Mouse (Mus musculus) myocyte (in vitro differentiated cells): ENCODE data around the gene Pde4d. TPM values are rescaled to one million over a fixed set of nuclear protein-coding genes. Genes with fewer than 3 reads are reported as not detected.

Experiments used
- H3K27me3 ChIP-seq: one replicate; pipeline ENCODE4 v1.6.1; 2011; ENCODE audit not compliant: control insufficient read depth, insufficient read depth, insufficient read length
- H3K36me3 ChIP-seq: one replicate; pipeline ENCODE4 v1.6.1; 2011; ENCODE audit not compliant: control insufficient read depth, insufficient read depth
- H3K4me2 ChIP-seq: one replicate; pipeline ENCODE4 v1.6.1; 2011; ENCODE audit warnings: low read depth, control low read depth
- H3K4me3 ChIP-seq: one replicate; pipeline ENCODE4 v1.5.1; 2011; ENCODE audit warnings: mild to moderate bottlenecking, control low read depth, moderate library complexity
- H3K79me2 ChIP-seq: one replicate; pipeline ENCODE4 v1.6.1; 2011; ENCODE audit not compliant: control insufficient read depth, insufficient read depth
- H3ac ChIP-seq: one replicate; pipeline ENCODE4 v1.6.1; 2011; ENCODE audit not compliant: control insufficient read depth, insufficient read length
- CEBPB ChIP-seq: IDR thresholded peaks from 2 replicates; pipeline ENCODE4 v1.6.1; 2011; ENCODE audit warnings: mild to moderate bottlenecking, moderate library complexity; ENCODE audit not compliant: poor library complexity, insufficient read depth, severe bottlenecking
- E2F4 ChIP-seq: IDR thresholded peaks from one replicate; pipeline ENCODE4 v1.6.1; 2011; ENCODE audit warnings: mild to moderate bottlenecking, control low read depth, moderate library complexity; ENCODE audit not compliant: insufficient read depth
- MAX ChIP-seq: IDR thresholded peaks from one replicate; pipeline ENCODE4 v1.6.1; 2011; ENCODE audit warnings: low read depth, mild to moderate bottlenecking, control low read depth
- MYOD1 ChIP-seq, 3 experiments: IDR thresholded peaks; one replicate each; pipeline ENCODE4 v1.6.1; 2011; ENCODE audit warnings: control low read depth in 2 of 3, low read depth in 2 of 3, mild to moderate bottlenecking in 2 of 3, moderate library complexity in 1 of 3; ENCODE audit not compliant: insufficient read length in 2 of 3, control insufficient read depth in 1 of 3
- MYOG ChIP-seq, 3 experiments: IDR thresholded peaks; one replicate each; pipeline ENCODE4 v1.6.1; 2011; ENCODE audit warnings: control low read depth in 2 of 3, low read depth in 2 of 3, mild to moderate bottlenecking in 2 of 3; ENCODE audit not compliant: insufficient read length in 2 of 3, control insufficient read depth in 1 of 3, insufficient read depth in 1 of 3
- POLR2A ChIP-seq: IDR thresholded peaks from one replicate; pipeline ENCODE4 v1.6.1; 2011; ENCODE audit warnings: low read depth, mild to moderate bottlenecking, control low read depth, moderate library complexity; ENCODE audit not compliant: insufficient read length
- POLR2AphosphoS2 ChIP-seq: IDR thresholded peaks from one replicate; pipeline ENCODE4 v1.6.1; 2011; ENCODE audit warnings: low read depth, control low read depth; ENCODE audit not compliant: insufficient read length
- REST ChIP-seq: IDR thresholded peaks from one replicate; pipeline ENCODE4 v1.6.1; 2011; ENCODE audit warnings: mild to moderate bottlenecking, control low read depth, moderate library complexity; ENCODE audit not compliant: insufficient read depth, insufficient read length
- SRF ChIP-seq: IDR thresholded peaks from one replicate; pipeline ENCODE4 v1.6.1; 2011; ENCODE audit warnings: low read depth; ENCODE audit not compliant: control insufficient read depth, insufficient read length
- TCF12 ChIP-seq: IDR thresholded peaks from one replicate; pipeline ENCODE4 v1.6.1; 2011; ENCODE audit warnings: mild to moderate bottlenecking, control low read depth; ENCODE audit not compliant: poor library complexity, insufficient read depth, severe bottlenecking
- TCF3 ChIP-seq: IDR thresholded peaks from one replicate; pipeline ENCODE4 v1.6.1; 2011; ENCODE audit warnings: low read depth, control low read depth; ENCODE audit not compliant: insufficient read length
- USF1 ChIP-seq: IDR thresholded peaks from one replicate; pipeline ENCODE4 v1.6.1; 2011; ENCODE audit warnings: low read depth, mild to moderate bottlenecking, control low read depth, moderate library complexity
- polyA plus RNA-seq: library from polyadenylated mRNA; unstranded; fragments of >200 nt; fragmentation: generic; extraction: Trizol; gene quantifications from one replicate; pipeline ENCODE4 v1.2.1, GENCODE M21; 2012; ENCODE audit warnings: missing spikeins

Gene Pde4d
- polyA plus RNA-seq, 1 experiment, result 8.2 TPM

- Histone ChIP-seq H3ac (no peak overlapping the region), H3K27me3 (no peaks in the 10 kb centered on the region), H3K36me3 (no peaks in the 10 kb centered on the region), H3K4me2 (no peak overlapping the region), H3K4me3 (no peak overlapping the region), H3K79me2 (no peaks in the 10 kb centered on the region)
- TF ChIP-seq CEBPB (no peak), MYOD1 (IDR thresholded peaks at IDR 0.05; ENCODE audit: control insufficient read depth in 1 of 3, insufficient read length in 2 of 3, low read depth in 2 of 3) (no peak), TCF3 (no peak), USF1 (no peak), MAX (no peak), POLR2AphosphoS2 (no peak), TCF12 (no peak)
Observed at GRCm38 (mm10) chr13:108763295-108763694, 313.5 kb downstream of the Pde4d start.

GRCm38 (mm10) chr13:108766020-108766727 lies 316.4 kb downstream of the Pde4d start:
- TF ChIP-seq SRF (no peak), MYOD1 (IDR thresholded peaks at IDR 0.05; ENCODE audit: control insufficient read depth in 1 of 3, insufficient read length in 2 of 3, low read depth in 2 of 3) (no peak), MYOG (IDR thresholded peaks at IDR 0.05; ENCODE audit: control insufficient read depth in 1 of 3, insufficient read depth in 1 of 3, insufficient read length in 2 of 3, low read depth in 2 of 3) (no peak), TCF12 (no peak), TCF3 (no peak), REST (no peak), USF1 (no peak), MAX (no peak), POLR2A (no peak)
- no peaks in the 10 kb centered on the region for H3K36me3 ChIP-seq
- no peaks in the 10 kb centered on the region for H3K27me3 ChIP-seq
- H3K4me2 ChIP-seq, result no peak overlapping the region
- H3ac ChIP-seq, result no peak overlapping the region
- no peak overlapping the region for H3K4me3 ChIP-seq
- H3K79me2 ChIP-seq, result no peaks in the 10 kb centered on the region

GRCm38 (mm10) chr13:108769465-108770056 lies 319.8 kb downstream of the Pde4d start:
- Histone ChIP-seq H3K4me3 (no peak overlapping the region), H3K79me2 (no peaks in the 10 kb centered on the region), H3K27me3 (no peaks in the 10 kb centered on the region), H3K36me3 (no peaks in the 10 kb centered on the region), H3K4me2 (no peak overlapping the region), H3ac (no peak overlapping the region)
- no peak for TF ChIP-seq TCF12

- Histone ChIP-seq H3K4me2 (no peak overlapping the region), H3K79me2 (no peaks in the 10 kb centered on the region), H3ac (no peak overlapping the region), H3K27me3 (no peaks in the 10 kb centered on the region), H3K36me3 (no peaks in the 10 kb centered on the region), H3K4me3 (no peak overlapping the region)
- TF ChIP-seq TCF12, result no peak
- no peak for TF ChIP-seq TCF3
- no peak for TF ChIP-seq MAX
- TF ChIP-seq POLR2A, result no peak
- TF ChIP-seq SRF, result no peak
- TF ChIP-seq E2F4, result no peak
- no peak for TF ChIP-seq USF1
- no peak for TF ChIP-seq POLR2AphosphoS2
- TF ChIP-seq MYOD1 (IDR thresholded peaks at IDR 0.05; ENCODE audit: control insufficient read depth in 1 of 3, insufficient read length in 2 of 3, low read depth in 2 of 3), result no peak
- no peak for TF ChIP-seq MYOG (IDR thresholded peaks at IDR 0.05; ENCODE audit: control insufficient read depth in 1 of 3, insufficient read depth in 1 of 3, insufficient read length in 2 of 3, low read depth in 2 of 3)
- no peak for TF ChIP-seq CEBPB
- TF ChIP-seq REST, result no peak
Observed at GRCm38 (mm10) chr13:108772386-108772785, 322.6 kb downstream of the Pde4d start.

GRCm38 (mm10) chr13:108774981-108775380 lies 325.2 kb downstream of the Pde4d start:
- H3K4me3 ChIP-seq, result no peak overlapping the region
- no peaks in the 10 kb centered on the region for H3K36me3 ChIP-seq
- H3ac ChIP-seq, result no peak overlapping the region
- TF ChIP-seq REST, result no peak
- no peak for TF ChIP-seq USF1
- no peak for TF ChIP-seq TCF3
- no peak for TF ChIP-seq MAX
- TF ChIP-seq POLR2A, result no peak
- H3K79me2 ChIP-seq, result no peaks in the 10 kb centered on the region
- peak overlapping the region; percentile 74 for H3K4me2 ChIP-seq
- H3K27me3 ChIP-seq, result no peaks in the 10 kb centered on the region
